Mouse (Mus musculus): ENCODE data around the gene Spock1.

DNA sequence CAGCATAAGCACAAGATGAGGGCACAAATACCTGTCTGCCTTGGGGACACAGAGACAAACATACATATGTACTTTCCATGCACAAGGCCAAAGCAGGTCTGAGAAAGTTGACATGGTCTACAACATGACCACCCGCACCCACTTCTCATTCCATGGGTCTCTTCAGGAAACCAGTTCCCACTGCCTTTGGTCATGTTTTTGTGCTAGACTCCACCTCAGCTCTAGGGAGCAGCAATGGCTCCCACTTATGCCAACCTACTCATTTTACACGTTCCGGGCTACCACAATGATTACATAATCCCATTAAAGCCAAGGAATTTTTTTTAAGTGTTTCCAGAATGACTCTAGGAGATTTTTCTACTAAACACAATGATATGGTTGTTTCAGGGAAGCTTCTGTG lies 147.5 kb downstream of the Spock1 start:
- no peak for TF ChIP-seq CTCF (IDR thresholded peaks at IDR 0.05; ENCODE audit: low read depth)
- TF ChIP-seq EP300 (optimal IDR thresholded peaks at IDR 0.05), result no peak

All from stomach, postnatal 0 days (tissue).